Mouse (Mus musculus): ENCODE results near the gene Hist1h1a.

- TF ChIP-seq CTCF (IDR thresholded peaks at IDR 0.05; ENCODE audit: insufficient read depth, low read depth, low read length) (no peak), POLR2A (IDR thresholded peaks at IDR 0.05; ENCODE audit: insufficient read depth, low read depth, low read length) (no peak)
These were observed 33.0 kb upstream of the Hist1h1a start for GRCm38 (mm10) chr13:23730479-23730878.

All from olfactory bulb, adult 2 months (tissue).